Mouse (Mus musculus): ENCODE results near the gene Slc9a3r2. TPM values are rescaled to one million over a fixed set of nuclear protein-coding genes. Genes with fewer than 3 reads are reported as not detected.
A peak's percentile ranks its signal among the peaks of the same experiment; 100 is the strongest.

The Slc9a3r2 gene
- polyA plus RNA-seq, 1 experiment from 2014 or later, result 38.0 TPM

DNA sequence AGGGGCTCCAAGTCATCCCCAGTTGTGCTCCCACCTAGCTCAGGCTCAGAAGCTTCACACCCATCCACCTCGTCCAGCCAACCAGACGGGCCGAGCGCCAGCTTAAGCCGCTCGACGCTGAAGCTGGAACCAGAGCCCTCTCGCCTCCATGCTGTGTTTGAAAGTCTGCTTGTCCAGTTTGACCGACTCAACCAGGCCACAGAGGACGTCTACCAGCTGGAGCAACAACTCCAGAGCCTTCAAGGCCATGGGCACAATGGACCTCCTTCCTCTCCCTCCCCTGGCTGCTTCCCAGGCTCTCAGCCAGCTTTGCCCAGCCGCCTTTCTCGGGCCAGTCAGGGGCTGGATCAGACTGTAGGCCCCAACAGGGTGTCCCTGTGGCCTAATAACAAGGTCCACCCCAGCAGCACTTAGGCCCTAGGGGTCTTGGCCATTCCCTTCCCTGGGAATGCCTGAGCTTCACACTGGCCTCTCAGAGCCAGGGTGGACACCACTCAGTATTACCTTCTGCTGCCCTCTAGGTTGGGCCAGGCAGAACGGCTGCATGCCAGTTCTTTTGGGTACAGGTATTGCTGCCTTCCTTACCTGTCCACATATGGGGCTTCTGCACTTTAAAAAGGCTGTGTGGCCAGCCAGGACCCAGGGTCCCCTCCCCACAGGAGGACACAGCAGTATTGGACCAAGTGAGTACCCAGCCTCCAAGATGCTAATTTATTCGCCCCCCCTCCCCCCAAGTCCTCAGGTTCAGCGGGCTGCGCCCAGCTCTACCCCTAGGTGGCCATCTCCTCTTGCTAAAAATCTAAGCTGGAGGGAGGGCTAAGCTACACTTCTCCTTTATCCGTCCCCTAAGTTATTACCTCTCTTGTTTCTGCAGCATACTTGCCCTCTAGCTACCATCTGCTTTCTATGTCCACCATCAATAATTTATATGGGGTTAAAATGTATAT lies 54.7 kb downstream of the Slc9a3r2 start:
- DNase-seq (ENCODE audit: low spot score) (no peak), ATAC-seq (ENCODE audit: low FRiP score, low TSS enrichment) (no peak)
- Histone ChIP-seq H3K4me3 (ENCODE audit: low read depth, low read length) (no peak overlapping the region), H3K4me1 (replicated peaks; ENCODE audit: control insufficient read depth, insufficient read depth) (no peaks in the 10 kb centered on the region), H3K27me3 (ENCODE audit: control insufficient read depth, insufficient read depth, low read length) (no peaks in the 10 kb centered on the region), H3K4me2 (replicated peaks; ENCODE audit: low read depth) (no peak overlapping the region), H3K27ac (replicated peaks) (no peak overlapping the region), H3K36me3 (ENCODE audit: control insufficient read depth, insufficient read depth, low read length) (peaks cover 68% of the 10 kb centered on the region), H3K9ac (ENCODE audit: low read length) (no peak overlapping the region), H3K9me3 (ENCODE audit: control insufficient read depth, low read length) (no peaks in the 10 kb centered on the region)
- 64% methylated on average over 17 of the region's 17 CpGs for WGBS
- no peak for TF ChIP-seq EP300 (optimal IDR thresholded peaks at IDR 0.05)
- TF ChIP-seq CTCF (IDR thresholded peaks at IDR 0.05; ENCODE audit: low read depth), result peak; percentile 53

GRCm38 (mm10) chr17:24593992-24594890 lies 55.9 kb downstream of the Slc9a3r2 start:
- no peak for TF ChIP-seq CTCF (IDR thresholded peaks at IDR 0.05; ENCODE audit: low read depth)
- no peak for TF ChIP-seq EP300 (optimal IDR thresholded peaks at IDR 0.05)
- no peaks in the 10 kb centered on the region for H3K4me1 ChIP-seq (replicated peaks; ENCODE audit: control insufficient read depth, insufficient read depth)
- H3K9me3 ChIP-seq (ENCODE audit: control insufficient read depth, low read length), result no peaks in the 10 kb centered on the region
- H3K4me3 ChIP-seq (ENCODE audit: low read depth, low read length), result no peak overlapping the region
- no peak overlapping the region for H3K9ac ChIP-seq (ENCODE audit: low read length)
- no peak for ATAC-seq (ENCODE audit: low FRiP score, low TSS enrichment)
- no peak overlapping the region for H3K4me2 ChIP-seq (replicated peaks; ENCODE audit: low read depth)
- WGBS, result 90% methylated on average over 26 of the region's 26 CpGs
- H3K27me3 ChIP-seq (ENCODE audit: control insufficient read depth, insufficient read depth, low read length), result no peaks in the 10 kb centered on the region
- H3K27ac ChIP-seq (replicated peaks), result no peak overlapping the region
- DNase-seq (ENCODE audit: low spot score), result no peak
- H3K36me3 ChIP-seq (ENCODE audit: control insufficient read depth, insufficient read depth, low read length), result peaks cover 66% of the 10 kb centered on the region

- Histone ChIP-seq H3K27ac (replicated peaks) (no peak overlapping the region), H3K9me3 (ENCODE audit: control insufficient read depth, low read length) (no peaks in the 10 kb centered on the region), H3K27me3 (ENCODE audit: control insufficient read depth, insufficient read depth, low read length) (no peaks in the 10 kb centered on the region), H3K4me1 (replicated peaks; ENCODE audit: control insufficient read depth, insufficient read depth) (no peaks in the 10 kb centered on the region), H3K9ac (ENCODE audit: low read length) (no peak overlapping the region), H3K36me3 (ENCODE audit: control insufficient read depth, insufficient read depth, low read length) (peaks cover 61% of the 10 kb centered on the region), H3K4me3 (ENCODE audit: low read depth, low read length) (no peak overlapping the region), H3K4me2 (replicated peaks; ENCODE audit: low read depth) (no peak overlapping the region)
- TF ChIP-seq CTCF (IDR thresholded peaks at IDR 0.05; ENCODE audit: low read depth) (no peak), EP300 (optimal IDR thresholded peaks at IDR 0.05) (no peak)
- 88% methylated on average over 5 of the region's 5 CpGs for WGBS
- no peak for ATAC-seq (ENCODE audit: low FRiP score, low TSS enrichment)
- DNase-seq (ENCODE audit: low spot score), result no peak
Observed at GRCm38 (mm10) chr17:24593248-24593647, 56.9 kb downstream of the Slc9a3r2 start.

- ATAC-seq (ENCODE audit: low FRiP score, low TSS enrichment), result no peak
- Histone ChIP-seq H3K4me3 (ENCODE audit: low read depth, low read length) (no peak overlapping the region), H3K36me3 (ENCODE audit: control insufficient read depth, insufficient read depth, low read length) (peaks cover 63% of the 10 kb centered on the region), H3K4me2 (replicated peaks; ENCODE audit: low read depth) (no peak overlapping the region), H3K9me3 (ENCODE audit: control insufficient read depth, low read length) (no peaks in the 10 kb centered on the region), H3K4me1 (replicated peaks; ENCODE audit: control insufficient read depth, insufficient read depth) (no peaks in the 10 kb centered on the region), H3K27ac (replicated peaks) (no peak overlapping the region), H3K27me3 (ENCODE audit: control insufficient read depth, insufficient read depth, low read length) (no peaks in the 10 kb centered on the region), H3K9ac (ENCODE audit: low read length) (no peak overlapping the region)
- WGBS, result 92% methylated on average over 5 of the region's 5 CpGs
- no peak for DNase-seq (ENCODE audit: low spot score)
- no peak for TF ChIP-seq EP300 (optimal IDR thresholded peaks at IDR 0.05)
- TF ChIP-seq CTCF (IDR thresholded peaks at IDR 0.05; ENCODE audit: low read depth), result no peak
Observed at GRCm38 (mm10) chr17:24591695-24592094, 58.4 kb downstream of the Slc9a3r2 start.

DNA sequence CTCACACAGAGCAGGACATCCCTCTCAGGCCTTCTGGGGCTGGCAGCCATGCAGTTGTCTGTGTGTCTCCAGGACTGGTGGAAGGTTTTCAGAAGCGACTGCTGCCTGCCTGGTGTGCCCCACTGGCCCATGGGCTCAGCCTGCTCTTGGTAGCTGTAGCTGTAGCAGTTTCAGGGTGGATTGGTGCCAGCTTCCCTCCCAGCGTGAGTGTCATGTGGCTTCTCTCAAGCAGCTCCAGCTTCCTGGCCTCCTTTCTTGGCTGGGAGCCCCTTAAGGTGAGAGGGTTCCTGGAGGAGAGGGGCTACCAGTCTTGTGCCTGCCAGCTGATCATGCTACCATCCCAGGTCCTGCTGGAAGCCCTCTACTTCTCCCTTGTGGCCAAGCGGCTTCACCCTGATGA lies 59.2 kb downstream of the Slc9a3r2 start:
- Histone ChIP-seq H3K27me3 (ENCODE audit: control insufficient read depth, insufficient read depth, low read length) (no peaks in the 10 kb centered on the region), H3K4me3 (ENCODE audit: low read depth, low read length) (no peak overlapping the region), H3K4me2 (replicated peaks; ENCODE audit: low read depth) (no peak overlapping the region), H3K4me1 (replicated peaks; ENCODE audit: control insufficient read depth, insufficient read depth) (no peaks in the 10 kb centered on the region), H3K27ac (replicated peaks) (no peak overlapping the region), H3K9ac (ENCODE audit: low read length) (no peak overlapping the region), H3K9me3 (ENCODE audit: control insufficient read depth, low read length) (no peaks in the 10 kb centered on the region), H3K36me3 (ENCODE audit: control insufficient read depth, insufficient read depth, low read length) (peaks cover 63% of the 10 kb centered on the region)
- WGBS, result 80% methylated on average over 3 of the region's 3 CpGs
- DNase-seq (ENCODE audit: low spot score), result no peak
- TF ChIP-seq CTCF (IDR thresholded peaks at IDR 0.05; ENCODE audit: low read depth) (no peak), EP300 (optimal IDR thresholded peaks at IDR 0.05) (no peak)
- no peak for ATAC-seq (ENCODE audit: low FRiP score, low TSS enrichment)

Small RNA genes lying within 50 kb of the gene (microRNA-seq; reads per million reads assigned to microRNA genes)
- gene Gm24589, result not detected

Other genes starting within 250 kb of the Slc9a3r2 start
- 106 and 113 TPM in 2 replicates for gene Rnps1, start 235.8 kb downstream of the Slc9a3r2 start, polyA plus RNA-seq (2015; fragmentation: Nextera tagmentation; extraction: Ambion mirVana)
- 250 and 263 TPM in 2 replicates for gene Eci1, start 223.7 kb downstream of the Slc9a3r2 start, polyA plus RNA-seq (2015; fragmentation: Nextera tagmentation; extraction: Ambion mirVana)
- 88.0 and 98.5 TPM in 2 replicates for gene Dnase1l2, start 207.2 kb downstream of the Slc9a3r2 start, polyA plus RNA-seq (2015; fragmentation: Nextera tagmentation; extraction: Ambion mirVana)
- gene E4f1, start 180.0 kb downstream of the Slc9a3r2 start, polyA plus RNA-seq (2015; fragmentation: Nextera tagmentation; extraction: Ambion mirVana), result 12.0 and 12.5 TPM in 2 replicates
- gene Pgp, start 179.9 kb downstream of the Slc9a3r2 start, polyA plus RNA-seq (2015; fragmentation: Nextera tagmentation; extraction: Ambion mirVana), result 45.4 and 48.9 TPM in 2 replicates
- 0.13 TPM in 1 of 2 replicates, not detected in the other for gene Bricd5, start 176.4 kb downstream of the Slc9a3r2 start, polyA plus RNA-seq (2015; fragmentation: Nextera tagmentation; extraction: Ambion mirVana)
- 12.4 and 13.4 TPM in 2 replicates for gene Mlst8, start 171.2 kb downstream of the Slc9a3r2 start, polyA plus RNA-seq (2015; fragmentation: Nextera tagmentation; extraction: Ambion mirVana)
- gene Caskin1, start 161.7 kb downstream of the Slc9a3r2 start, polyA plus RNA-seq (2015; fragmentation: Nextera tagmentation; extraction: Ambion mirVana), result 0.84 and 1.3 TPM in 2 replicates
- gene Traf7, start 122.4 kb downstream of the Slc9a3r2 start, polyA plus RNA-seq (2015; fragmentation: Nextera tagmentation; extraction: Ambion mirVana), result 41.8 and 42.6 TPM in 2 replicates
- 0.82 and 0.85 TPM in 2 replicates for gene Rab26, start 116.1 kb downstream of the Slc9a3r2 start, polyA plus RNA-seq (2015; fragmentation: Nextera tagmentation; extraction: Ambion mirVana)
- 10.9 and 12.3 TPM in 2 replicates for gene Pkd1, start 100.5 kb downstream of the Slc9a3r2 start, polyA plus RNA-seq (2015; fragmentation: Nextera tagmentation; extraction: Ambion mirVana)
- 36.2 and 37.0 TPM in 2 replicates for gene Tsc2, start 17.7 kb downstream of the Slc9a3r2 start, polyA plus RNA-seq (2015; fragmentation: Nextera tagmentation; extraction: Ambion mirVana)
- 8.0 and 8.4 TPM in 2 replicates for gene Nthl1, start 17.6 kb downstream of the Slc9a3r2 start, polyA plus RNA-seq (2015; fragmentation: Nextera tagmentation; extraction: Ambion mirVana)
- 1.2 and 1.8 TPM in 2 replicates for gene Npw, start 8.1 kb upstream of the Slc9a3r2 start, polyA plus RNA-seq (2015; fragmentation: Nextera tagmentation; extraction: Ambion mirVana)
- gene Zfp598, start 19.4 kb upstream of the Slc9a3r2 start, polyA plus RNA-seq (2015; fragmentation: Nextera tagmentation; extraction: Ambion mirVana), result 9.7 and 12.4 TPM in 2 replicates
- 5.0 and 5.9 TPM in 2 replicates for gene Syngr3, start 39.6 kb upstream of the Slc9a3r2 start, polyA plus RNA-seq (2015; fragmentation: Nextera tagmentation; extraction: Ambion mirVana)
- 27.2 and 27.7 TPM in 2 replicates for gene Gfer, start 45.8 kb upstream of the Slc9a3r2 start, polyA plus RNA-seq (2015; fragmentation: Nextera tagmentation; extraction: Ambion mirVana)
- gene Noxo1, start 45.9 kb upstream of the Slc9a3r2 start, polyA plus RNA-seq (2015; fragmentation: Nextera tagmentation; extraction: Ambion mirVana), result 3.3 and 3.7 TPM in 2 replicates
- 33.7 and 36.3 TPM in 2 replicates for gene Tbl3, start 57.3 kb upstream of the Slc9a3r2 start, polyA plus RNA-seq (2015; fragmentation: Nextera tagmentation; extraction: Ambion mirVana)
- 0.10 TPM in 1 of 2 replicates, not detected in the other for gene Rnf151, start 67.7 kb upstream of the Slc9a3r2 start, polyA plus RNA-seq (2015; fragmentation: Nextera tagmentation; extraction: Ambion mirVana)
- gene Rps2, start 67.8 kb upstream of the Slc9a3r2 start, polyA plus RNA-seq (2015; fragmentation: Nextera tagmentation; extraction: Ambion mirVana), result 1,081 and 1,135 TPM in 2 replicates
- 256 and 269 TPM in 2 replicates for gene Ndufb10, start 74.2 kb upstream of the Slc9a3r2 start, polyA plus RNA-seq (2015; fragmentation: Nextera tagmentation; extraction: Ambion mirVana)
- 0.23 and 0.28 TPM in 2 replicates for gene Rpl3l, start 77.5 kb upstream of the Slc9a3r2 start, polyA plus RNA-seq (2015; fragmentation: Nextera tagmentation; extraction: Ambion mirVana)
- gene Msrb1, start 86.3 kb upstream of the Slc9a3r2 start, polyA plus RNA-seq (2015; fragmentation: Nextera tagmentation; extraction: Ambion mirVana), result 51.7 and 54.2 TPM in 2 replicates
- gene Hs3st6, start 102.7 kb upstream of the Slc9a3r2 start, polyA plus RNA-seq (2015; fragmentation: Nextera tagmentation; extraction: Ambion mirVana), result 1.4 and 1.8 TPM in 2 replicates
- gene Meiob, start 154.0 kb upstream of the Slc9a3r2 start, polyA plus RNA-seq (2015; fragmentation: Nextera tagmentation; extraction: Ambion mirVana), result 0.05 TPM in 1 of 2 replicates, not detected in the other
- 51.3 and 52.7 TPM in 2 replicates for gene Hagh, start 189.8 kb upstream of the Slc9a3r2 start, polyA plus RNA-seq (2015; fragmentation: Nextera tagmentation; extraction: Ambion mirVana)
- 24.1 and 25.1 TPM in 2 replicates for gene Fahd1, start 200.0 kb upstream of the Slc9a3r2 start, polyA plus RNA-seq (2015; fragmentation: Nextera tagmentation; extraction: Ambion mirVana)
- 5.6 and 5.9 TPM in 2 replicates for gene Igfals, start 215.7 kb upstream of the Slc9a3r2 start, polyA plus RNA-seq (2015; fragmentation: Nextera tagmentation; extraction: Ambion mirVana)
- gene Nubp2, start 236.0 kb upstream of the Slc9a3r2 start, polyA plus RNA-seq (2015; fragmentation: Nextera tagmentation; extraction: Ambion mirVana), result 39.4 and 40.5 TPM in 2 replicates
- gene Spsb3, start 236.3 kb upstream of the Slc9a3r2 start, polyA plus RNA-seq (2015; fragmentation: Nextera tagmentation; extraction: Ambion mirVana), result 45.5 and 47.8 TPM in 2 replicates
- 15.6 and 17.6 TPM in 2 replicates for gene Eme2, start 244.8 kb upstream of the Slc9a3r2 start, polyA plus RNA-seq (2015; fragmentation: Nextera tagmentation; extraction: Ambion mirVana)
- gene Mrps34, start 244.8 kb upstream of the Slc9a3r2 start, polyA plus RNA-seq (2015; fragmentation: Nextera tagmentation; extraction: Ambion mirVana), result 102 and 104 TPM in 2 replicates
- 39.8 and 40.2 TPM in 2 replicates for gene Nme3, start 246.2 kb upstream of the Slc9a3r2 start, polyA plus RNA-seq (2015; fragmentation: Nextera tagmentation; extraction: Ambion mirVana)

All from stomach, postnatal 0 days (tissue).